Mouse (Mus musculus) liver, embryonic 14.5 days (tissue): ENCODE measurements at regions not wholly inside any gene's neighbourhood (a gene's known extent, or its start where the extent isn't known, plus 50 kb on each side); places are given as distances from the start of the nearest gene placed in this dataset.

ENCODE experiments used
- CTCF ChIP-seq: IDR thresholded peaks from 2 replicates; pipeline ENCODE4 v1.5.1; 2016; ENCODE audit warnings: antibody characterized with exemption, low read depth, control low read depth
- EP300 ChIP-seq: IDR thresholded peaks from 2 replicates; pipeline ENCODE4 v1.6.1; 2016; ENCODE audit warnings: antibody characterized with exemption, low read depth

- TF ChIP-seq CTCF, result no peak
- TF ChIP-seq EP300, result no peak
Measured at GRCm38 (mm10) chr1:168501375-168502169, 69.5 kb upstream of the Pbx1 start.
